Mouse (Mus musculus): ENCODE measurements around the gene Lrrc59. TPM values are rescaled to one million over a fixed set of nuclear protein-coding genes. Genes with fewer than 3 reads are reported as not detected.

The Lrrc59 gene
- polyA plus RNA-seq, 1 experiment, result 62.8 TPM

Other genes with a start within 250 kb of the Lrrc59 start
- 84.7 and 95.3 TPM in 2 replicates for gene Abcc3, start 236.8 kb upstream of the Lrrc59 start, polyA plus RNA-seq (2012; rRNA removed)
- 2.6 and 2.9 TPM in 2 replicates for gene Cacna1g, start 155.6 kb upstream of the Lrrc59 start, polyA plus RNA-seq (2012; rRNA removed)
- gene Spata20, start 143.6 kb upstream of the Lrrc59 start, polyA plus RNA-seq (2012; rRNA removed), result 0.06 TPM in 1 of 2 replicates, not detected in the other
- 28.5 and 34.1 TPM in 2 replicates for gene Epn3, start 129.8 kb upstream of the Lrrc59 start, polyA plus RNA-seq (2012; rRNA removed)
- 1.7 and 2.0 TPM in 2 replicates for gene Mycbpap, start 108.0 kb upstream of the Lrrc59 start, polyA plus RNA-seq (2012; rRNA removed)
- 14.3 and 16.7 TPM in 2 replicates for gene Rsad1, start 80.5 kb upstream of the Lrrc59 start, polyA plus RNA-seq (2012; rRNA removed)
- 0.17 and 0.29 TPM in 2 replicates for gene Chad, start 64.7 kb upstream of the Lrrc59 start, polyA plus RNA-seq (2012; rRNA removed)
- gene Acsf2, start 27.9 kb upstream of the Lrrc59 start, polyA plus RNA-seq (2012; rRNA removed), result 29.6 and 31.8 TPM in 2 replicates
- 93.5 and 105 TPM in 2 replicates for gene Mrpl27, start 24.0 kb downstream of the Lrrc59 start, polyA plus RNA-seq (2012; rRNA removed)
- gene Eme1, start 24.2 kb downstream of the Lrrc59 start, polyA plus RNA-seq (2012; rRNA removed), result 0.52 and 0.53 TPM in 2 replicates
- 12.7 and 15.9 TPM in 2 replicates for gene Xylt2, start 47.7 kb downstream of the Lrrc59 start, polyA plus RNA-seq (2012; rRNA removed)
- not detected in 2 replicates for gene Gm11541, start 74.7 kb downstream of the Lrrc59 start, polyA plus RNA-seq (2012; rRNA removed)
- 0.07 and 0.17 TPM in 2 replicates for gene Cdc34b, start 112.0 kb downstream of the Lrrc59 start, polyA plus RNA-seq (2012; rRNA removed)
- gene Tmem92, start 152.9 kb downstream of the Lrrc59 start, polyA plus RNA-seq (2012; rRNA removed), result not detected in 2 replicates

All from urinary bladder, adult 2 months (tissue).